Mouse (Mus musculus) thymus, adult 2 months (tissue): Measurements from ENCODE around the gene Clec1a. TPM values are rescaled to one million over a fixed set of nuclear protein-coding genes. Genes with fewer than 3 reads are reported as not detected.

Source experiments
- DNase-seq: peaks from one replicate; pipeline ENCODE4 v3.0.0; 2021
- H3K27ac ChIP-seq: fragments of 200-500 bp; 2 replicates; pipeline ENCODE4 v1.5.1; 2012; ENCODE audit warnings: low read length, control low read depth; ENCODE audit not compliant: control insufficient read depth, insufficient read depth
- H3K27me3 ChIP-seq: fragments of 200-500 bp; 2 replicates; pipeline ENCODE4 v1.6.1; 2012; ENCODE audit warnings: mild to moderate bottlenecking, low read length, moderate library complexity, mixed read lengths; ENCODE audit not compliant: control insufficient read depth, insufficient read depth
- H3K36me3 ChIP-seq: fragments of 200-500 bp; 2 replicates; pipeline ENCODE4 v1.6.1; 2012; ENCODE audit warnings: mild to moderate bottlenecking, low read length, moderate library complexity; ENCODE audit not compliant: control insufficient read depth, insufficient read depth
- H3K4me1 ChIP-seq: fragments of 200-500 bp; replicated peaks from 2 replicates; pipeline ENCODE4 v1.6.1; 2012; ENCODE audit warnings: low read length; ENCODE audit not compliant: control insufficient read depth, insufficient read depth
- H3K4me3 ChIP-seq: fragments of 200-500 bp; 2 replicates; pipeline ENCODE4 v1.5.1; 2012; ENCODE audit warnings: mild to moderate bottlenecking, low read length, control low read depth, moderate library complexity; ENCODE audit not compliant: control insufficient read depth, insufficient read depth
- CTCF ChIP-seq: fragments of 200-500 bp; IDR thresholded peaks from 2 replicates; pipeline ENCODE4 v1.5.1; 2012; ENCODE audit warnings: mild to moderate bottlenecking, control low read depth, low read length, moderate library complexity, borderline replicate concordance; ENCODE audit not compliant: control insufficient read depth, poor library complexity, insufficient read depth; ENCODE audit errors: extremely low read depth
- POLR2A ChIP-seq: fragments of 200-500 bp; IDR thresholded peaks from 2 replicates; pipeline ENCODE4 v1.6.1; 2012; ENCODE audit warnings: mild to moderate bottlenecking, low read length, control low read depth, moderate library complexity; ENCODE audit not compliant: control insufficient read depth, poor library complexity, insufficient read depth; ENCODE audit errors: extremely low read depth
- WGBS: fragments of 180-500 bp; shearing (Covaris S2); methylation state at CpG from one replicate; pipeline ENCODE4 v1.1.7; 2018; 5-methylcytosine and 5-hydroxymethylcytosine counted together
- polyA plus RNA-seq: library from polyadenylated mRNA; depleted of rRNA; stranded (reverse); fragments of >200 nt; gene quantifications from 2 replicates; pipeline ENCODE4 v1.2.3, GENCODE M21; 2012

The Clec1a gene
- polyA plus RNA-seq, 1 experiment = 0.65 TPM

DNA sequence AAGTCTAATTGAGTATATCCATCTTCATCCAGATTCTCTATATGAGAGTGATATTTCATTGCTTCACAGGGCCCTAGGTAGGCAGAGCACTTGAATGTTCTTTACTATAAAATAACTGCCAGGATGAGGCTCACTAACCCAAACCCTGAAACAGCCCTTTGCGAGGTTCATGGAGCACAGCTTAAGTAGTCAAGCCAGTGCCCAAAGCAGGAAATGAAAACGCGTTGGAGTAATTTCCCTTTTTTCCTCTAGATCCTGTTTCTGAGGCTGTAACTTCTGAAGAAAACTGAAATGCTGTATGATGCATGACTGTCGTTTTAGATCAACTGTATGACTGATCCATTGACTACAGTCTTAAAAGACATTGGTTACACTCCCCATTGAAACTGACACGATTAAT lies 20.8 kb upstream of the Clec1a start:
- Histone ChIP-seq H3K27me3 (no peaks in the 10 kb centered on the region), H3K4me3 (no peak overlapping the region), H3K4me1 (no peaks in the 10 kb centered on the region), H3K27ac (no peak overlapping the region), H3K36me3 (no peaks in the 10 kb centered on the region)
- TF ChIP-seq POLR2A (no peak), CTCF (no peak)
- WGBS = 36% methylated on average over 5 of the region's 5 CpGs
- no peak for DNase-seq

DNA sequence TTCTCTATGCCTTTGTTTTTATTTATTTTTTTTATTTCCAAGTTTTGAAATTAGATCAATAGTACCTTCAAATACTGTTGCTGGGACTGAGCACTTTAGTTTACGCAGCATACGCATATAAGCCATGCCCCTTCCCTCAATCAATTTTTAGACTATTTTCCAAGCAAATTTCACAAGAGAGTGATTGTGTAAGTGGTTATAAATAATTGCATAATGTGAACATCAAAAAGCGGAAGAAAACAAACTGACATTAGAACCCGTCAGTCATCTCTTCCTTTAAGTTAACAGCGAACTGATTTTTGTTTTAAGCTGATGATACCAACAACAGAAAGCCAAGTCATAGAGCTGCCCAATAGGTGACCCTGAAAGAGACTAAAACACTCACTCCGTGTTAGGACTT lies 19.6 kb upstream of the Clec1a start:
- 96% methylated on average over 6 of the region's 6 CpGs for WGBS
- no peaks in the 10 kb centered on the region for H3K4me1 ChIP-seq
- H3K4me3 ChIP-seq = no peak overlapping the region
- TF ChIP-seq POLR2A = no peak
- no peak for TF ChIP-seq CTCF
- H3K27me3 ChIP-seq = no peaks in the 10 kb centered on the region
- H3K27ac ChIP-seq = no peak overlapping the region
- DNase-seq = no peak
- H3K36me3 ChIP-seq = no peaks in the 10 kb centered on the region

- Histone ChIP-seq H3K27me3 (no peaks in the 10 kb centered on the region), H3K27ac (no peak overlapping the region), H3K36me3 (no peaks in the 10 kb centered on the region), H3K4me1 (no peaks in the 10 kb centered on the region), H3K4me3 (no peak overlapping the region)
- no peak for DNase-seq
- 91% methylated on average over 6 of the region's 6 CpGs for WGBS
- TF ChIP-seq POLR2A (no peak), CTCF (no peak)
Measured at GRCm38 (mm10) chr6:129449743-129450142, 2.1 kb downstream of the Clec1a start.

- DNase-seq = no peak
- TF ChIP-seq POLR2A = no peak
- no peak for TF ChIP-seq CTCF
- Histone ChIP-seq H3K4me3 (no peak overlapping the region), H3K4me1 (no peaks in the 10 kb centered on the region), H3K27me3 (no peaks in the 10 kb centered on the region), H3K36me3 (no peaks in the 10 kb centered on the region), H3K27ac (no peak overlapping the region)
- 98% methylated on average over 2 of the region's 2 CpGs for WGBS
Measured at GRCm38 (mm10) chr6:129438033-129438432, 13.8 kb downstream of the Clec1a start.

- Histone ChIP-seq H3K4me1 (no peaks in the 10 kb centered on the region), H3K36me3 (no peaks in the 10 kb centered on the region), H3K4me3 (no peak overlapping the region), H3K27ac (no peak overlapping the region), H3K27me3 (no peaks in the 10 kb centered on the region)
- WGBS = 97% methylated on average over 3 of the region's 3 CpGs
- TF ChIP-seq POLR2A (no peak), CTCF (no peak)
- DNase-seq = no peak
Measured at GRCm38 (mm10) chr6:129436025-129436424, 15.8 kb downstream of the Clec1a start.

- no peak for DNase-seq
- TF ChIP-seq POLR2A (no peak), CTCF (no peak)
- 16% methylated on average over 5 of the region's 5 CpGs for WGBS
- H3K4me3 ChIP-seq = no peak overlapping the region
- H3K4me1 ChIP-seq = no peaks in the 10 kb centered on the region
- H3K27ac ChIP-seq = no peak overlapping the region
- no peaks in the 10 kb centered on the region for H3K36me3 ChIP-seq
- no peaks in the 10 kb centered on the region for H3K27me3 ChIP-seq
Measured at GRCm38 (mm10) chr6:129434239-129434638, 17.6 kb downstream of the Clec1a start.

- H3K4me1 ChIP-seq = no peaks in the 10 kb centered on the region
- TF ChIP-seq CTCF (no peak), POLR2A (no peak)
- no peak for DNase-seq
- no peak overlapping the region for H3K27ac ChIP-seq
- WGBS = 27% methylated on average over 4 of the region's 4 CpGs
- H3K27me3 ChIP-seq = no peaks in the 10 kb centered on the region
- no peaks in the 10 kb centered on the region for H3K36me3 ChIP-seq
- no peak overlapping the region for H3K4me3 ChIP-seq
Measured at GRCm38 (mm10) chr6:129427281-129427680, 24.5 kb downstream of the Clec1a start.
